Mouse (Mus musculus) forebrain, embryonic 11.5 days (tissue): Measurements from ENCODE around the gene Mrap. TPM values are rescaled to one million over a fixed set of nuclear protein-coding genes. Genes with fewer than 3 reads are reported as not detected.

Experiments used
- ATAC-seq: fragments of 200-750 bp; cut with Nextera tagmentation; replicated peaks from 2 replicates; pipeline ENCODE4 v1.8.0; 2017; ENCODE audit warnings: moderate TSS enrichment; ENCODE audit not compliant: low FRiP score
- DNase-seq: peaks from one replicate; pipeline ENCODE4 v3.0.0-alpha.2; 2017; ENCODE audit warnings: low spot score
- H3K27ac ChIP-seq: fragments of 300-500 bp; sonication (generic); 2 replicates; pipeline ENCODE4 v1.5.1; 2014; ENCODE audit warnings: low read depth, low read length
- H3K27me3 ChIP-seq: fragments of 300-500 bp; sonication (generic); 2 replicates; pipeline ENCODE4 v1.6.1; 2014; ENCODE audit warnings: mild to moderate bottlenecking, low read length, mixed read lengths; ENCODE audit not compliant: control insufficient read depth, insufficient read depth
- H3K36me3 ChIP-seq: fragments of 300-500 bp; sonication (generic); 2 replicates; pipeline ENCODE4 v1.6.1; 2014; ENCODE audit warnings: mild to moderate bottlenecking, low read length, moderate library complexity, mixed read lengths; ENCODE audit not compliant: control insufficient read depth, insufficient read depth
- H3K4me1 ChIP-seq: fragments of 300-500 bp; sonication (generic); replicated peaks from 2 replicates; pipeline ENCODE4 v1.6.1; 2014; ENCODE audit warnings: low read length, mixed read lengths; ENCODE audit not compliant: control insufficient read depth, insufficient read depth
- H3K4me2 ChIP-seq: fragments of 300-500 bp; sonication (generic); 2 replicates; pipeline ENCODE4 v1.6.1; 2014; ENCODE audit warnings: low read depth, mild to moderate bottlenecking, low read length, moderate library complexity, mixed read lengths; ENCODE audit not compliant: severe bottlenecking
- H3K4me3 ChIP-seq: fragments of 300-500 bp; sonication (generic); 2 replicates; pipeline ENCODE4 v1.5.1; 2014; ENCODE audit warnings: low read depth, low read length
- H3K9ac ChIP-seq: fragments of 300-500 bp; sonication (generic); 2 replicates; pipeline ENCODE4 v1.6.1; 2014; ENCODE audit warnings: low read length
- H3K9me3 ChIP-seq: fragments of 300-500 bp; sonication (generic); 2 replicates; pipeline ENCODE4 v1.6.1; 2016; ENCODE audit warnings: low read length, mixed read lengths; ENCODE audit not compliant: control insufficient read depth
- WGBS: fragments of 180-500 bp; shearing (Covaris S2); extraction: QIAGEN DNeasy Blood & Tissue Kit; methylation state at CpG from one replicate; pipeline ENCODE4 v1.1.7; 2014; 5-methylcytosine and 5-hydroxymethylcytosine counted together
- polyA plus RNA-seq: library from polyadenylated mRNA; unstranded; fragments of >200 nt; fragmentation: Nextera tagmentation; extraction: Ambion mirVana; gene quantifications from 2 replicates; pipeline ENCODE4 v1.2.1, GENCODE M21; 2014

The Mrap gene
- polyA plus RNA-seq, 1 experiment from 2014 or later: 0.25 TPM

DNA sequence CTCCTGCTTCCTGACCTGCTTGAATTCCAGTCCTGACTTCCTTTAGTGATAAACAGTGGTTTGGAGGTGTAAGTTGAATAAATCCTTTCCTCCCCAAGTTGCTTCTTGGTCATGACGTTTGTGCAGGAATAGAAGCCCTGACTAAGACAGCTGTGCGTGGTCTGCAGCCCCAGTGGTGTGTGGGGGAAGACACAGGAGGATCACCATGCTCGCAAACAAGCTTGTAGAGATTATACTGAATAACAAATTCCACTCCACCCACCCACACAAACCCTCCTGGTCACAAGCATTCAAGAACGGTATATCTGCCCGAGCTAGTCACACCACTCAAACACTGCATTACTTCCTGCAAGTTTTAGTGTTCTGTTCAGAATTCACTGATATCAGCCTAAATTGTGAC, 54.1 kb downstream of the Mrap start:
- no peak overlapping the region for H3K9ac ChIP-seq
- no peaks in the 10 kb centered on the region; the same call in 1 of the 2 replicates for H3K36me3 ChIP-seq
- H3K4me1 ChIP-seq: no peaks in the 10 kb centered on the region
- H3K4me3 ChIP-seq: no peak overlapping the region
- H3K27me3 ChIP-seq: no peaks in the 10 kb centered on the region
- ATAC-seq: no peak
- no peak overlapping the region for H3K27ac ChIP-seq
- no peaks in the 10 kb centered on the region for H3K9me3 ChIP-seq
- no peak overlapping the region for H3K4me2 ChIP-seq
- DNase-seq: no peak
- 87% methylated on average over 5 of the region's 5 CpGs for WGBS

DNA sequence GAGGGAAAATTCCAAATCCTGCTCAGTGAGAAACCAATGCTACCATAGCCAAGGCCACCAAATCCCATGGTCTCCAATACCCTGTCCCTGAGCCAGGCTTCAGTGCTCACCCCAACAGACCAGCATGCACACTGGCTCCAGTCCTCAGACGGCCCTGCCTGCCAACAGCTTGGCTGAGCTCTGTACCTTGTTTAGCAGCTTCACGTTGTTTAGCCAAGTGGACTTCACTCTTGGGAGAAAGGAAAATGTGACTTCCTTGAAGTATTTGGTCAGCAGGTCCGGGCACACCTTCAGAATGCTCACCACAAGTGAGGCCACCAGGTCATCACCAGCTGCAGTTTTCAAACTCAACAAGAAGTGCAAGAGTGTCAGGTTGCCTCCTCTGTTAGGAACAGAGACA, 54.5 kb downstream of the Mrap start:
- no peak for ATAC-seq
- H3K9ac ChIP-seq: no peak overlapping the region
- DNase-seq: no peak

DNA sequence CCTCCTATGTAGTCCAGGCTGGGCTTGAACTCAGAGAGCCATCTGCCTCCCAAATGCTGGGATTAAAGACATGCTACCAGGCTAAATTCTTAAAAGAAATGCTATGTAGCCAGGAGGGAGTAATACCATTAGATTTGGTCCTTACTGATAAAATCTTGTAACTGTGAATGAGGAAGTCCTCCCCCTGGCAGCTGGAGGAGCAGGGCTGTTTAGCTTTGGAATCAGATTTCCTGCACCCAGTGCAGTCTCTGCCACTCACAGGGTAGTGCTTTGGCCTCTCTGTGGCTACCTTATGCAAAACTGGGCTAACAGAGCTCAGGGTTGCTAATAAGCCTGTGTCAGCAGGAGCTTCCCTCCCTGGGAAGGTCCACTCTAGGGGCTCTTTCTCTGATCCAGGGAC, 56.7 kb downstream of the Mrap start:
- no peaks in the 10 kb centered on the region; the same call in 1 of the 2 replicates for H3K36me3 ChIP-seq
- ATAC-seq: no peak
- H3K9me3 ChIP-seq: no peaks in the 10 kb centered on the region

More for the DNA sequence above, 54.5 kb downstream of the Mrap start:
- no peak overlapping the region for H3K27ac ChIP-seq
- H3K36me3 ChIP-seq: no peaks in the 10 kb centered on the region; the same call in 1 of the 2 replicates
- H3K9me3 ChIP-seq: no peaks in the 10 kb centered on the region
- H3K4me1 ChIP-seq: no peaks in the 10 kb centered on the region
- 87% methylated on average over 3 of the region's 3 CpGs for WGBS
- H3K4me3 ChIP-seq: no peak overlapping the region
- H3K27me3 ChIP-seq: no peaks in the 10 kb centered on the region
- no peak overlapping the region for H3K4me2 ChIP-seq

DNA sequence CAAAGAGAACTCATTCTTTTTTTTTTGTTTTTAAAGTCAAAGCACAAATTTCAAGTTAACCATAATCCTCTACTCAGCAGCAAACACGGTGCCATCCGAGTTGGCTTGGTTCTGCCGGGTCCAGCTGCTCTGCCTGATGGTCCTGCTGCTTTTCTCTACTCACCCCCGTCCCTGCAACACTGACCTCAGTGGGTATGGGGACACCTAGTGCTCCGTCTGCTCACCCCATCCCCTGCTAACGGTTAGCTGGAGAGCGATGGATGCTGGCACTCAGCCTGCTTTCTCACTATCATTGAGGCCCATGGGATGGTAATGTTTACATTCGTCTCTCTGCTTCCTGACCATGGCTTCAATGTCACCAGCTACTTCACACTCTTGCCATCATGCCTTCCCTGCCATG, 60.4 kb downstream of the Mrap start:
- H3K4me1 ChIP-seq: no peaks in the 10 kb centered on the region
- WGBS: 86% methylated on average over 8 of the region's 8 CpGs

More for the DNA sequence above, 56.7 kb downstream of the Mrap start:
- H3K9ac ChIP-seq: no peak overlapping the region
- H3K4me2 ChIP-seq: no peak overlapping the region
- no peak overlapping the region for H3K27ac ChIP-seq
- no peaks in the 10 kb centered on the region for H3K27me3 ChIP-seq
- DNase-seq: no peak
- H3K4me1 ChIP-seq: no peaks in the 10 kb centered on the region
- H3K4me3 ChIP-seq: no peak overlapping the region

DNA sequence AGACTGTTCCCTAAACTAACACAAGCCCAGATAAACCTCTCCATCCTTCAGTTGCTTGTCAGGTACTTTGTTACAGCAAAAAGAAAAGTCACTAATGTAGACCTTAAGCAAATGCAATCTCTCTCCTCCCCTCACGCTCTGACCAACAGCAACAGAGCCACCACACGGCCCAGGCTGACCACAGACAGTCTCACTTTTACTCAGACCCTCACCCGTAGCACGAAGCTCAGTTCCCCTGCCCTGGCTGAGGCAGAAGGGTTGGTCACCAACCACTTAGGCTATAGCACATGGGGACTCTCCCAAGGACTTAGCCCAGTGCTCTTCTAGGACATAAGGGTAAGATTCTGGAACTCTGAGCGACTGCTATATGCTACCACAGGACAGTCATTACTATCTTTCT, 60.8 kb downstream of the Mrap start:
- no peak for ATAC-seq
- Histone ChIP-seq H3K27me3 (no peaks in the 10 kb centered on the region), H3K4me3 (no peak overlapping the region), H3K9me3 (no peaks in the 10 kb centered on the region), H3K36me3 (no peaks in the 10 kb centered on the region; the same call in 1 of the 2 replicates), H3K9ac (no peak overlapping the region), H3K27ac (no peak overlapping the region), H3K4me2 (no peak overlapping the region), H3K4me1 (no peaks in the 10 kb centered on the region)
- no peak for DNase-seq
- WGBS: 90% methylated on average over 5 of the region's 5 CpGs

More for the DNA sequence above, 60.4 kb downstream of the Mrap start:
- Histone ChIP-seq H3K4me3 (no peak overlapping the region), H3K27ac (no peak overlapping the region), H3K9me3 (no peaks in the 10 kb centered on the region), H3K9ac (no peak overlapping the region), H3K36me3 (no peaks in the 10 kb centered on the region; the same call in 1 of the 2 replicates), H3K27me3 (no peaks in the 10 kb centered on the region), H3K4me2 (no peak overlapping the region)
- DNase-seq (no peak), ATAC-seq (no peak)

Other genes starting within 250 kb of the Mrap start
- 92.9 and 102 TPM in 2 replicates for gene Mis18a, start 10.8 kb upstream of the Mrap start, polyA plus RNA-seq
- 14.3 and 15.6 TPM in 2 replicates for gene Urb1, start 72.2 kb downstream of the Mrap start, polyA plus RNA-seq
- gene Eva1c, start 88.5 kb downstream of the Mrap start, polyA plus RNA-seq: 1.6 and 1.9 TPM in 2 replicates
- gene Cfap298, start 196.9 kb downstream of the Mrap start, polyA plus RNA-seq: 47.5 TPM in 2 replicates